Mouse (Mus musculus) gastrocnemius, postnatal 4 days (tissue): ENCODE data around the gene Tpm3. TPM values are rescaled to one million over a fixed set of nuclear protein-coding genes. Genes with fewer than 3 reads are reported as not detected.

Source experiments
- DNase-seq, 2 experiments: peaks; one replicate each; pipeline ENCODE4 v3.0.0; 2021 to 2022; ENCODE audit warnings: low spot score in 2 of 2, mixed read lengths in 2 of 2
- long read RNA-seq, 2 experiments: library from polyadenylated mRNA; stranded (forward); transcript quantifications; one replicate each; pipeline ENCODE4 v2.0.0; 2021
- total RNA-seq, 2 experiments: library from RNA; stranded (reverse); gene quantifications; 2 replicates each; pipeline ENCODE4 v1.2.3; 2021

The Tpm3 gene
- total RNA-seq: 100 to 1,000 TPM; 420 to 508 TPM
- long read RNA-seq, experiment 1, transcript Tpm3-201 (8 exons, 2,230 nt): minor isoform, 158 of 954 reads
- long read RNA-seq, experiment 1, transcript Tpm3-202 (9 exons, 2,190 nt): minor isoform, 6 of 954 reads
- long read RNA-seq, experiment 1, transcript Tpm3-205 (10 exons, 1,139 nt): major isoform, 698 of 954 reads
- long read RNA-seq, experiment 1, partial matches to known transcripts: 18 of 954 reads
- long read RNA-seq, experiment 1, other reads (novel, unspliced or antisense): 74 of 954 reads
- long read RNA-seq, experiment 2, transcript Tpm3-205 (10 exons, 1,139 nt): major isoform, 546 of 829 reads
- long read RNA-seq, experiment 2, transcript Tpm3-201 (8 exons, 2,230 nt): minor isoform, 174 of 829 reads
- long read RNA-seq, experiment 2, transcript Tpm3-202 (9 exons, 2,190 nt): minor isoform, 5 of 829 reads
- long read RNA-seq, experiment 2, partial matches to known transcripts: 16 of 829 reads
- long read RNA-seq, experiment 2, other reads (novel, unspliced or antisense): 88 of 829 reads

DNA sequence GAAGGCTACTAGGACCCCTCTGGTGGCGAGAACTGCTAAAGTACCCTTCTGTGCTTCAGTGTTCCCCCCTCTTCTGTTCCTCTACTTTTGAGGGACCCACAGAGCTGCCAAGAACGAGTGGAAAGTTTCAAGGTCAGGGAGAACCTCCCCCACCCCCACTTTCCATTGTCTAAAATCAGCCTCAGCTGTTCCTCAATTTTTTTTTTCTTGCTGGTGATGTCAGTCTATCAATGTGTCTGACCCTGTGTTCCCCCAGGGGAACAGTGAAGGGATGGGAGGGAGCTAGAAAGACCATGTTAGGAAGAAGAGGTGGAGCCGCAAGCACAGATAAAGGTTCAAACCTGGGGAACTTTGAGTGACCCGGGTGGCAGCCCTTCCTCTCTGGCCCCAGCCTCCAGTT lies at the start of gene Tpm3:
TSS of gene Tpm3 (plus strand) at position 356 of the 400 bp plus-strand sequence.
- DNase-seq: no peak

DNA sequence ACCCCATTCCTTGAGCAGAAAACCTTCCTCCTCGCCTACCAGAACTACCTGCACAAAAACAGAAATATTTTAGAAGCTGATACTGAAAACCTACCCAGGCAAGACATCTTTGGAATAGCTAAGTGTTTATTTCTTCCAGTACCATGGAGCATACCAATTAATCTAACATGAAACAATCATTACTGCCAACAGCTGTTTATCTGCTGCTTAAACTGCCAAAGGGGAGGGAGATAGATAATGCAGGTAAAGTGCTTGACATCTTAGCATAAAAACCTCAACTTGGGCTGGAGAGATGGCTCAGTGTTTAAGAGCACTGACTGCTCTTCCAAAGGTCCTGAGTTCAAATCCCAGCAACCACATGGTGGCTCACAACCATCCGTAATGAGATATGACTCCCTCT lies 37.8 kb upstream of the Tpm3 start:
- DNase-seq: no peak

- DNase-seq: no peak
Measured at GRCm38 (mm10) chr3:90036263-90036662, 36.2 kb upstream of the Tpm3 start.

DNA sequence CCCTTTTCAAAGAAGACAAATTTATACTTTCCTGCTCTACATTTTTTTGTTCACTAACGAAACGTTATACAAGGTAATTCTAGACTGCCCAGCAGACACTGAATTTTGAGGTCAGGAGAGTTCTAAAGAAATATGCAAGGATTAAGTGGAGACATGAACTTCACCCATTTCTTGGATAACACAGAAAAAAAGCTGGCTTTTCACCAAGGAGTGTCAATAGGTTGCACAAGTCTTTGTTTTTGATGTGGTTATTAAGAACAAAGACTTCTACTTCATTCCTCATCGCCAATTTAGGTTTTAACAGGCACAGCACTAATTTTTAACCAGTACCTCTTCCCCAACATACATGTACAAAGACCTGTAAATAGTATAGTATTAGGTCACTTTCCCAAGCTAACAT lies 22.8 kb upstream of the Tpm3 start:
- no peak for DNase-seq

GRCm38 (mm10) chr3:90051441-90052350 lies 20.8 kb upstream of the Tpm3 start, which contains the start of gene 4933434E20Rik:
4933434E20Rik (plus strand) TSS chr3:90051636.
- peak; percentile 53 to 64 for DNase-seq

DNA sequence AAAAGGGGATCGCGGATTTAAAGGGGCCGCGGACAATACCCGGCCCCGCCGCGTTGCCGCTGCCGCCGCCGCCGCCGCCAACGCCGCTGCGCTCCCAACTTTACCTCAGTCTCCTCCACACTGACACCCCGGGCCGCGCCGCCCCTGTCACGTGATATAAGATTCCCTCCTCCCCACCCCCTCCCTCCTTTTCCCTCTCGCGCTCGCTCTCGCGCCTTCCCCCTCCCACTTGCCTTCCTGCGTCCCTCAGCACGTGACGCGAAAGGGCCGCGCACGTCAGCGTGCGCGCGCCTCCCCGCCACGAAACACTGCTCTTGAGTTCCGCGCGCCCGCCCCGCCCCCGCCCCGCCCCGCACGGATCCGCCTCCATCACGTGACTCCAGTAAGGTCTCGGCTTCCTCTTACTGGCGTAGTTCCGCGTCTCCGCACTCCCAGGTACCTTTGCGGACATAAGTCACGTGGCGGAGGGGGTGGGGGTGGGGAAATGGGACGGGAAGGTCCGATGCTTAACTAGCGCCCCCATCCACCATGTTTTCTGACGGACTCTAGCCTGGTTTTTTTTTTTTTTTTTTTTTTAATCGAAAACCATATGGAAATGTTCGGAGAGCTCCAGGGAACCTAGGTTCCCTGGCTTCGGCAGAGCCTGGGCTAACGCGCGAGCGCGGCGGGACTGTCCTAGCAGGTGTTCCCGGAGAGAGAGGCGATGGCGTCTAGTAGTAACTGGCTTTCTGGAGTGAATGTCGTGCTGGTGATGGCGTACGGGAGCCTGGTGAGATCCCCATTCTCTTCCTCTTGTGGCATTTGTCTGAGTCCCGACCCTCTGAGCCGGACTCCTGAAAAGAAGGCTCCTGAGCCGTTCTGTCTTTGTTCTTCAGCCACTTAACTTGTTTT lies 19.9 kb upstream of the Tpm3 start, which contains the start of gene Ubap2l:
TSS of gene Ubap2l (minus strand) at position 278 of the 891 bp plus-strand sequence.
- peak; percentile 86 to 94 for DNase-seq

DNA sequence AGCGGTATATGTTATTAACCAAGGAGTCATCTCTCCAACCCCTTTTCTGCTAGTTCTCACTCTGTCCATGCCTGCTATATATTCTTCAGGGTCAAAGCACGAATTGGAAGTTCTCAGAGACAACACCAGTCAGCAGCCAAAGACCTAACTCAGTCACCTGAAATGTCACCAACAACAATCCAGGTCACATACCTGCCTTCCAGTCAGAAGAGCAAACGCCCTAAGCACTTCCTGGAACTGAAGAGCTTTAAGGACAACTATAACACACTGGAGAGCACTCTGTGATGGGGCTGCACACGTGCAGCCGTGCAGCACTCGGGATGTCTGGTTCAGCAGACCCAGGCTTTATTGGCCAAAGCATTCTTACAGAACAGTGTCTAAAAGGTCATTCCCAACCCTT lies 10.9 kb upstream of the Tpm3 start:
- no peak for DNase-seq

- no peak for DNase-seq
Measured at GRCm38 (mm10) chr3:90062539-90062938, 9.9 kb upstream of the Tpm3 start.

DNA sequence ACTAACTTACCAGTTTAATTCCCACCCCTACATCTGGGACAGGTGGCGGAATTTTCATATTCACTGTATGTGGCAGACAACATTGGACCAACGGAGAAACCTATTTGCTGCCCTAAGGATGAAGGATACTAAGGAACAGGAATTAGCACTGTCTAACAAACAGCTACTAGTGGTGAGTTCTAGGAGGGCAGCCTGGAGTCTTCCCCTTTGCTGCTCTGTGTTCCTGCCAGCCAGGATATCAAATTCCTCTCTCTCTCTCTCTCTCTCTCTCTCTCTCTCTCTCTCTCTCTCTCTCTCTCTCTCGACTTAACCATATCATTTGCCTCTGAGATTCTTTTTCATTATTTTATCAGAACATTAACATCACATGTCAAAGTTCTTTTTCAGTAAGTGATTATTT lies 8.1 kb upstream of the Tpm3 start:
- DNase-seq: no peak

DNA sequence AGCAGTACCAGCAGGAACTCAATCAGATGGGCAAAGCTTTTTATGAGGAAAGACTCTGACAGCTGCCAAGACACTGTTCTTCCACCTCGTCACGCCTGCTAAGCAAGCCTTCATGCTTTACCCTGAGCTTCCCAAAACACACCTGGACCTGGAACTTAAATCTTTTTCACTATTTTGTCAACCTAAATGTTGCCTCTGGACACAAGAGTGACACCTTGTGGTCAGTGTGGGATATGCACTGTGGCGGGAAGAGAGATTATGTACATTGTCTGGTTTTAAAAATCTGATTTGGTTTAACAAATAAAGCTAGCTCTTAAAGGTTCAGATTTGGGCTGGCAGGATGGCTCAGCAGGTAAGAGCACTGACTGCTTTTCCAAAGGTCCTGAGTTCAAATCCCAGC lies 6.9 kb upstream of the Tpm3 start:
- DNase-seq: peak in 1 of 2 experiments; percentile 36

DNA sequence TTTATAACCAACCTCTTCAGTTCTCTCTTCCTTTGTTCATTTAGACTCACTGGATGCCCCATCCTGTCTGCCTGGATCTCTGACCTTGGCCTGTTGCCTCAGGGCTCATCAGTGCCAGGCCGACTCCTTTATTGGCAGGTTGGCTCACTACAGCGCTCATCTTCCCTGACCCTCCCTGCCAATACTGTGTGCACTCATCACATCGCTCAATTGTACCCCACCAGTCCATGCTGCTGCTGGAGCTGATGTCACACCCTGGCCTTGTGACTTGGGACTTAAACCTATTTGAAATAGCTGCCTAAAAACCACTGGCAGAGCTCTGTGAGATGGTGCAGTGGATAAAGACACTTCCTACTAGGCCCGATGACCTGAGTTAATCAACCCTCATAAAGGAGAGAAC lies 4.6 kb upstream of the Tpm3 start:
- DNase-seq: no peak

- no peak for DNase-seq
Measured at GRCm38 (mm10) chr3:90069688-90070087, 2.8 kb upstream of the Tpm3 start.

- peak; percentile 50 to 77 for DNase-seq
Measured at GRCm38 (mm10) chr3:90076921-90077716, 4.7 kb downstream of the Tpm3 start.

DNA sequence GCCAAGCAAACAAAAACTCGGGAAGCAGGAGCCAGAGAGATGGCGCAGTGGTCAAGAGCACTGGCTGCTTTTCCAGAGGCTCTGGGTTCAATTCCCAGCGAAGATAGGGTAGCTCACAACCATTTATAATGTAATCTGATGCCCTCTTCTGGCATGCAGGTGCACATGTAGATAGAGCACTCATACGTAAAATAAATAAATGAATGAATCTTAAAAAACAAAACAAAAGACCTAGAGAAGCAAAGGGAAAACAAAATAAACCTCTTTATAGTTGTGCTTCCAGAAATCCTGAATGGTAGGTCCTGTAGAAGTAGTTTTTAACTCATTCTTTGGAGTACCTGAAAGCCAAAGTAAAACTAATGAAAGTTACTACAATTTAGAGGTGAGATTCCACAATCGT lies 5.8 kb downstream of the Tpm3 start:
- no peak for DNase-seq

GRCm38 (mm10) chr3:90079133-90079762 lies 6.8 kb downstream of the Tpm3 start:
- DNase-seq: peak; percentile 84 to 91

- DNase-seq: peak; percentile 48 to 68
Measured at GRCm38 (mm10) chr3:90079763-90080497, 7.5 kb downstream of the Tpm3 start.

GRCm38 (mm10) chr3:90080498-90080863 lies 8.0 kb downstream of the Tpm3 start:
- DNase-seq: no peak

DNA sequence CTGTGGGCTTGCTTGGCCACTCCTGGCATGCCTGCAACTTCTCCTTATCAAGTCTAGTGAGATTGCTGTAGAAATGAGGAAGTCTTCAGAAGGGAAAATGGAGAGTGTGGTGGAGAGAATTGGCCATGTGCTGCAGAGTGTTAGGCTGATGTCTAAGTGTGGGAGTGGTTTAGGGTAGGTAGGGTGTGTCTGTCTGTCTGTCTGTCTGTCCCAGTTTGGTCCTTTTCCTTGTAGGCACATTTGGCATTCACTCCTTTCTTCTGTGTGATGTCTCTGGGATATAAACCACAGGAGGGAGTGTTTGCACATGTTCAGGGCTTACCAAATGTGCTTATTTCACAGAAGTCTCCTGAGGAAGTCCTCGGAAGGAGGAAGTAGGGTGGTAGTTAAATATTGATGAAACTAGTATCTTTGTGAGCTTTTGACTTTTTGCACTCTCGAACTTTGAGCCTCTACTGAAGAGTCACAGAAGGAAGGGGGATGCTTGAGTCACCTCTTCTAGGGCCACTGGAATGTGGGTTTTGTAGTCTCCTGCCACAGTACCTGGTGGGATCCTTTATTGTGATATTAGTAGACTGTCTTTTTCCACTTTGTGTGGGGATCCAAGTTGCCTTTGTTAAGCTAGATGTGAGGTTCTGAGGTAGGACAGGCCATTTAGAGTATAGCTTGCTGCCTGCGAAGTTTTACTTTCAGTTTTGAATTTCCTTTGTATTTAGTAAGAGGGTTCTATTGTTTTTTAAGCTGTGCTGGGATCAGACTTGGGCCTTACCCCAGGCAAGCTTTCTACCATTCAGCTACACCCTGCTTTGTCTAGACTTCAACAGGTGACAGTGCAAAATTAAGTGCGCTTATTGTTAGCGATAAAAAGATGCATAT lies 9.2 kb downstream of the Tpm3 start:
- no peak for DNase-seq
